Mouse (Mus musculus): Measurements from ENCODE around the gene Adamtsl1. TPM values are rescaled to one million over a fixed set of nuclear protein-coding genes. Genes with fewer than 3 reads are reported as not detected.

Adamtsl1 gene
- polyA plus RNA-seq, 1 experiment from 2014 or later: 3.0 TPM

- Histone ChIP-seq H3K27ac (no peak overlapping the region), H3K27me3 (ENCODE audit: poor library complexity, severe bottlenecking) (no peaks in the 10 kb centered on the region), H3K9me3 (no peaks in the 10 kb centered on the region), H3K36me3 (replicated peaks) (no peaks in the 10 kb centered on the region), H3K4me3 (no peak overlapping the region), H3K4me1 (no peaks in the 10 kb centered on the region)
- no peak for DNase-seq (ENCODE audit: extremely low spot score, low spot score)
- 83% methylated on average over 7 of the region's 7 CpGs for WGBS
These were observed 882.8 kb downstream of the Adamtsl1 start for GRCm38 (mm10) chr4:86396672-86397288.

DNA sequence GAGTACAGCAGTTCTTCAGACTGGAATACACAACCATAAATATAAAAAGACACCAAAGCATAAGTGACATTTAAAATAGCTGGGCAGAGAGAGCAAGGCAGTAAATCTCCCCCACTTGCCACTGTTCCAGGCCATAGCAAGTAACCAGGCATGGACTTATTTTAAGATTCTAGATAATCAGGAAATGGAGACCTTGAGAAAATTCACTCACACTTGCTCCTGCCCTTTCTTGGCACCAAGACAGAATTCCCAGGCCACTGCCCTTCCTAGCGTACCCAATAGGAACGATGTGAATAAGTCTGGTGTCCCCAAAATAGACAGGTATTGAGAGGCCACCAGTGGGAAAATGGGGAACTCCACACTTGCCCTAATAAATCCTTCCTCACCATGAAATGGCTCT, 883.5 kb downstream of the Adamtsl1 start:
- no peaks in the 10 kb centered on the region for H3K27me3 ChIP-seq (ENCODE audit: poor library complexity, severe bottlenecking)
- 94% methylated on average over 2 of the region's 2 CpGs for WGBS
- no peaks in the 10 kb centered on the region for H3K4me1 ChIP-seq
- no peak overlapping the region for H3K27ac ChIP-seq
- H3K36me3 ChIP-seq (replicated peaks): no peaks in the 10 kb centered on the region
- H3K4me3 ChIP-seq: no peak overlapping the region
- no peak for DNase-seq (ENCODE audit: extremely low spot score, low spot score)
- no peaks in the 10 kb centered on the region for H3K9me3 ChIP-seq

DNA sequence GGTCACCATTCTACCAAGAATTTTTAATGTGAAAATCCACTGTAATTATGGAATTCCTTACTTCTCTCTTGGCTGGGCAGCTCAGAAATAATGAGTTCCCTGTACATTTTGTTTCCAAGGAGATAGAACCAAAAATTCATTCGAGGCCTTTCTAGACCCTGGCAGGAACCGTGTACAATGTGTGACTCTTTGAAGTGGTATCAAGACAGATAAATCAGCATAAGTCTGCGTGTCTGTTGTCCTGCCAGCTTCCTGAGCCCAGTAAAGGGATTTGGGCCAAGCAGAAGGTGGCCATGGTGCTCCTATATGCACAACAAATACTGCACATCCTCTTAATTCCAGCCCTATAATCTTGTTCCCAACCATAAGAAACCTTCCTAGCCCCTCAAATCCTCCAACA, 887.1 kb downstream of the Adamtsl1 start:
- H3K4me1 ChIP-seq: peaks cover under 1% of the 10 kb centered on the region; the same call in 1 of the 2 replicates
- DNase-seq (ENCODE audit: extremely low spot score, low spot score): no peak
- H3K27me3 ChIP-seq (ENCODE audit: poor library complexity, severe bottlenecking): no peaks in the 10 kb centered on the region
- no peaks in the 10 kb centered on the region for H3K36me3 ChIP-seq (replicated peaks)
- whole genome bisulfite sequencing: 90% methylated on average over 3 of the region's 3 CpGs
- no peak overlapping the region for H3K4me3 ChIP-seq
- H3K9me3 ChIP-seq: no peaks in the 10 kb centered on the region
- H3K27ac ChIP-seq: no peak overlapping the region

GRCm38 (mm10) chr4:86406501-86407199, 892.7 kb downstream of the Adamtsl1 start:
- peaks cover 9% of the 10 kb centered on the region; the same call in 1 of the 2 replicates for H3K4me1 ChIP-seq
- H3K36me3 ChIP-seq (replicated peaks): no peaks in the 10 kb centered on the region
- no peaks in the 10 kb centered on the region for H3K9me3 ChIP-seq
- whole genome bisulfite sequencing: 71% methylated on average over 7 of the region's 7 CpGs
- no peaks in the 10 kb centered on the region for H3K27me3 ChIP-seq (ENCODE audit: poor library complexity, severe bottlenecking)
- H3K4me3 ChIP-seq: no peak overlapping the region
- peak; percentile 25 for DNase-seq (ENCODE audit: extremely low spot score, low spot score)
- H3K27ac ChIP-seq: peak overlapping the region; percentile 56

GRCm38 (mm10) chr4:86407200-86407527, 893.2 kb downstream of the Adamtsl1 start:
- Histone ChIP-seq H3K4me3 (no peak overlapping the region), H3K4me1 (peaks cover 9% of the 10 kb centered on the region; the same call in 1 of the 2 replicates), H3K27ac (peak overlapping the region; percentile 56), H3K36me3 (replicated peaks) (no peaks in the 10 kb centered on the region), H3K9me3 (no peaks in the 10 kb centered on the region), H3K27me3 (ENCODE audit: poor library complexity, severe bottlenecking) (no peaks in the 10 kb centered on the region)
- no peak for DNase-seq (ENCODE audit: extremely low spot score, low spot score)
- WGBS: 70% methylated on average over 3 of the region's 3 CpGs

DNA sequence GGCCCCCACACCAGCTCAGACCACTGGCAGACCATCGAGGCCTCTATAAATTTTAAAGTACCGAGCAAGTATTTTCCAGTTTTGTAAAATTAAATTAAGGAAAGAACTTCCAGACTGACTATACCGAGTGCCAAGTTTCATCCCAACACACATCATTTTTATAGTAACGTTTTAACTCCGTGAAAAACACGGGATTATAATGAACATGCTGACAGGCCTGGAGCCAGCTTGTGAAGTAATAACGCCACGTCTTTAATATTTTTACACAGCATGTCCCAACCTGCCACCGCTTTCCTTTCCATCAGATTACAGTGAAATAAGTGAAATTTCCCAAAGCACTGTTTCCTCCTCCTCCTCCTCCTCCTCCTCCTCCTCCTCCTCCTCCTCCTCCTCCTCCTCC, 894.4 kb downstream of the Adamtsl1 start:
- no peaks in the 10 kb centered on the region for H3K27me3 ChIP-seq (ENCODE audit: poor library complexity, severe bottlenecking)
- no peak overlapping the region for H3K4me3 ChIP-seq
- H3K36me3 ChIP-seq (replicated peaks): no peaks in the 10 kb centered on the region
- no peak overlapping the region for H3K27ac ChIP-seq
- no peak for DNase-seq (ENCODE audit: extremely low spot score, low spot score)
- 91% methylated on average over 9 of the region's 9 CpGs for WGBS
- H3K9me3 ChIP-seq: no peaks in the 10 kb centered on the region
- H3K4me1 ChIP-seq: peaks cover 12% of the 10 kb centered on the region

- H3K27me3 ChIP-seq (ENCODE audit: poor library complexity, severe bottlenecking): no peaks in the 10 kb centered on the region
- peaks cover 18% of the 10 kb centered on the region for H3K4me1 ChIP-seq
- WGBS: 89% methylated on average over 3 of the region's 3 CpGs
- H3K9me3 ChIP-seq: no peaks in the 10 kb centered on the region
- no peak overlapping the region for H3K4me3 ChIP-seq
- H3K27ac ChIP-seq: no peak overlapping the region
- no peaks in the 10 kb centered on the region for H3K36me3 ChIP-seq (replicated peaks)
- DNase-seq (ENCODE audit: extremely low spot score, low spot score): no peak
These were observed 897.0 kb downstream of the Adamtsl1 start for GRCm38 (mm10) chr4:86410946-86411345.

- no peaks in the 10 kb centered on the region for H3K36me3 ChIP-seq (replicated peaks)
- no peaks in the 10 kb centered on the region for H3K9me3 ChIP-seq
- no peaks in the 10 kb centered on the region for H3K27me3 ChIP-seq (ENCODE audit: poor library complexity, severe bottlenecking)
- WGBS: 63% methylated on average over 3 of the region's 3 CpGs
- peaks cover 9% of the 10 kb centered on the region for H3K4me1 ChIP-seq
- H3K4me3 ChIP-seq: no peak overlapping the region
- DNase-seq (ENCODE audit: extremely low spot score, low spot score): no peak
- H3K27ac ChIP-seq: no peak overlapping the region
These were observed 899.4 kb downstream of the Adamtsl1 start for GRCm38 (mm10) chr4:86413388-86413787.

DNA sequence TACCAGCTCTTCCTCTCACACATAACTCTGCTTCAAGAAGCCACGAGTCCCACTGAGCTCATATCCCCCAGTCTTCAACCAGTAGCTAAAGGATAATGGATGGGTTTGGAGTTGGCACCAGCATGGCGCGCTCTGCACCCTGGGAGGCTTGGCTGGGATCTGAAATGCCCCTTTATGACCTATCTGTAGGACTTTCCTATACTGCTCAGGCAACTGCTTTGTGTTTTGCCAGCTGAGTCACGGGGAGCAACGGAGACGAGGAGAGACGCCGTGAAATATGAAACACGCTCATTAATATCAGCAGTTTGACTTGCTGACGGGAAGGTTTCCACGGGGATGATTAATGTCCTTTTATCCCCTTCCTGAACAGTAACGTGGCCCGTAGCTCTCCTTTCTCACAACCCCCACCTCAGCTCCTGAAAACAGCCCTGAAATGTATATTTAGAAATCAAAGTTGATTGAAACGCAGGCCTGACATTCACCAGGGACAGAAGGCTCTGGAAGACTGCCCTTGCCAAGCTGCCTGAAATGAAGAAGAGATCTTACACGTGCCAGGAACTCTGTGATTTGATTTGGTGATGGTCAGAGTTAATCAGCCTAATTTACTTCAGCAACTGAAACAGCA, 902.5 kb downstream of the Adamtsl1 start:
- Histone ChIP-seq H3K27me3 (ENCODE audit: poor library complexity, severe bottlenecking) (no peaks in the 10 kb centered on the region), H3K4me1 (peaks cover 9% of the 10 kb centered on the region), H3K4me3 (no peak overlapping the region), H3K36me3 (replicated peaks) (no peaks in the 10 kb centered on the region), H3K27ac (no peak overlapping the region), H3K9me3 (no peaks in the 10 kb centered on the region)
- WGBS: 86% methylated on average over 15 of the region's 15 CpGs
- DNase-seq (ENCODE audit: extremely low spot score, low spot score): no peak

- H3K27ac ChIP-seq: no peak overlapping the region
- no peak overlapping the region for H3K4me3 ChIP-seq
- H3K4me1 ChIP-seq: peaks cover 10% of the 10 kb centered on the region
- H3K9me3 ChIP-seq: no peaks in the 10 kb centered on the region
- 77% methylated on average over 6 of the region's 6 CpGs for WGBS
- DNase-seq (ENCODE audit: extremely low spot score, low spot score): no peak
- no peaks in the 10 kb centered on the region for H3K27me3 ChIP-seq (ENCODE audit: poor library complexity, severe bottlenecking)
- no peaks in the 10 kb centered on the region for H3K36me3 ChIP-seq (replicated peaks)
These were observed 908.6 kb downstream of the Adamtsl1 start for GRCm38 (mm10) chr4:86422586-86422985.

- Histone ChIP-seq H3K36me3 (replicated peaks) (no peaks in the 10 kb centered on the region), H3K4me1 (peaks cover 10% of the 10 kb centered on the region), H3K4me3 (no peak overlapping the region), H3K27me3 (ENCODE audit: poor library complexity, severe bottlenecking) (no peaks in the 10 kb centered on the region), H3K9me3 (no peaks in the 10 kb centered on the region), H3K27ac (no peak overlapping the region)
- WGBS: 86% methylated on average over 7 of the region's 7 CpGs
- DNase-seq (ENCODE audit: extremely low spot score, low spot score): no peak
These were observed 911.6 kb downstream of the Adamtsl1 start for GRCm38 (mm10) chr4:86425581-86425980.

GRCm38 (mm10) chr4:86426549-86426948, 912.6 kb downstream of the Adamtsl1 start:
- no peak for DNase-seq (ENCODE audit: extremely low spot score, low spot score)
- no peak overlapping the region for H3K27ac ChIP-seq
- WGBS: 83% methylated on average over 11 of the region's 11 CpGs

DNA sequence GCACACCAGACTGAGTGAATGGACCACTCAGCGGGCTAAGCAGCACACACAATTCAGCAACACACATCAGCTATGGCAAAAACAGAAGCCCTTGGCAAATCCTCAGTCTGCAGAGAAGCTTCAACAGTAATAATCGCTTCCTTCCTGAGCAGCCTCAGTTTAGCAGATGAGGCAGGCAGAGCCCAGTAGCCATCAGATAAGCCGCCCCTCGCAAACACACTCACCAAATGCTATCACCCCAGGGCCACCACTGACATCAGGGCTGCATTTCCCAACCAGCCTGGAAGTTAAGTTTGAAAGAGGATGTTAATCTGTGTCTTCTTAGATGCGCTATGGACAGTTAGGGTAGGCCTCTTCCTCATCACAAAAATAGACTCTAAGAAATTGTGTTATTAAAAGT, 913.3 kb downstream of the Adamtsl1 start:
- H3K9me3 ChIP-seq: no peaks in the 10 kb centered on the region
- no peaks in the 10 kb centered on the region for H3K36me3 ChIP-seq (replicated peaks)
- 79% methylated on average over 5 of the region's 5 CpGs for WGBS
- H3K27me3 ChIP-seq (ENCODE audit: poor library complexity, severe bottlenecking): no peaks in the 10 kb centered on the region
- DNase-seq (ENCODE audit: extremely low spot score, low spot score): no peak
- no peak overlapping the region for H3K27ac ChIP-seq
- H3K4me1 ChIP-seq: peaks cover 10% of the 10 kb centered on the region
- H3K4me3 ChIP-seq: no peak overlapping the region

More at GRCm38 (mm10) chr4:86426549-86426948, 912.6 kb downstream of the Adamtsl1 start:
- Histone ChIP-seq H3K4me1 (peaks cover 10% of the 10 kb centered on the region), H3K27me3 (ENCODE audit: poor library complexity, severe bottlenecking) (no peaks in the 10 kb centered on the region), H3K36me3 (replicated peaks) (no peaks in the 10 kb centered on the region), H3K9me3 (no peaks in the 10 kb centered on the region), H3K4me3 (no peak overlapping the region)
